Mouse (Mus musculus): ENCODE measurements around the gene Cxcl9. TPM values are rescaled to one million over a fixed set of nuclear protein-coding genes. Genes with fewer than 3 reads are reported as not detected.

Gene Cxcl9
- polyA plus RNA-seq (2014; fragmentation: Illumina TruSeq; extraction: RNeasy Lipid Tissue Mini Kit (QIAGEN cat#74804); ENCODE audit: low read depth, low replicate concordance): 5.4 TPM

DNA sequence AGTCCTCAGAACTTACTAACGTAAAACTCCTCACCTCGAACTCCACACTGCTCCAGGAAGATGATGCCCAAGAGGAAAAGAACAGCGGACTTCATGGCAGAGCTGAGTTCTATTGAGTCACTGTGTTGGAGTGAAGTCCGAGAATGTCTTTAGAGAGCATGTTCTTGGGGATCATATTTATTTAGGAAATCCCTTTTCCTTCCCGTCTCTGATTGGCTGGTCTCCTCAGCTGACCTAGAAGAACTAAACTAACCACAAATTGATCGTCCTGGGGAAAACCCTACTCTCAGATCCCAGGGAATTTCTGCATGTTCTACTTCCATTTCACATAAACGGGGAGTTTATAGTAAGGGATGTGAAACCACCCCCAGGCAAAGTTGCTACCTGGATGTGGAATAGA, at the start of gene Cxcl9:
TSS of gene Cxcl9 (minus strand) at position 151 of the 400 bp plus-strand sequence.

GRCm38 (mm10) chr5:92348794-92349413, 21.0 kb upstream of the Cxcl9 start, which contains the start of gene Cxcl10:
Cxcl10 (minus strand) TSS chr5:92348889.

DNA sequence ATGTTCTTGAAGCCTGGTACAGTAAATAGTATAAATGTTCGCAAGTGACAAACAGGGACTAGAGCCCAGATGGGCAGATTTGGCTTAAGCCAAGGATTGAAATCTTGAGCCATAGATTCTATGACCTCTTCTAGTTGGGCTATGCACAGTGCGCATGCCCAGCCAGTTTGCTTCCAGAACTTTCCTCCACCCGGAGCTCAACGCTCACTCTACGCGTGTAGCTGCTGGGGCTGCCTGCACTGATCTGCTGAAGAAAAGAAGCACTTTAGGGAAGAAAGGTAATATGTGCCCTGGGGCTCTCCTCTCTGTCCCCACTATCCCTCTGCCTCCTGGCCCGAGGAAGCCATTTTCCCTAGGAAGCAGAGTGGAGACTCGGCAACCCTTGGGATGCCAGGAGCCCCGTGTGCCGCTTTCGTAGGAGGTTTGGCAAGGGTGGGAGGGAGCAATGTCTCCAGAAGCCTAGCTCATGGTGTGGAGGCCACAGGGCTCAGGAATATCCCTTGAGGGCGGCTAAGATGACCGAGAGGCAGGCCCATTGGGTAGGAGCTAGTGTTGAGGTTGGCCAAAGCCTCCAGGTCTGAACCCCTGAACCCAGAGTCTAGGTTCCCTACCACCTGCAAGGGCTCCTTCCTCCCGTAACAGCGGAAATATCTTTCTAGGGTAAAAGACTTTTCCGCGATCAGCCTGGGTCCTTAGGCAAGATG, 3.9 kb upstream of the Cxcl9 start, which contains the start of gene Art3:
TSS of gene Art3 (plus strand) at position 193 of the 704 bp plus-strand sequence.

DNA sequence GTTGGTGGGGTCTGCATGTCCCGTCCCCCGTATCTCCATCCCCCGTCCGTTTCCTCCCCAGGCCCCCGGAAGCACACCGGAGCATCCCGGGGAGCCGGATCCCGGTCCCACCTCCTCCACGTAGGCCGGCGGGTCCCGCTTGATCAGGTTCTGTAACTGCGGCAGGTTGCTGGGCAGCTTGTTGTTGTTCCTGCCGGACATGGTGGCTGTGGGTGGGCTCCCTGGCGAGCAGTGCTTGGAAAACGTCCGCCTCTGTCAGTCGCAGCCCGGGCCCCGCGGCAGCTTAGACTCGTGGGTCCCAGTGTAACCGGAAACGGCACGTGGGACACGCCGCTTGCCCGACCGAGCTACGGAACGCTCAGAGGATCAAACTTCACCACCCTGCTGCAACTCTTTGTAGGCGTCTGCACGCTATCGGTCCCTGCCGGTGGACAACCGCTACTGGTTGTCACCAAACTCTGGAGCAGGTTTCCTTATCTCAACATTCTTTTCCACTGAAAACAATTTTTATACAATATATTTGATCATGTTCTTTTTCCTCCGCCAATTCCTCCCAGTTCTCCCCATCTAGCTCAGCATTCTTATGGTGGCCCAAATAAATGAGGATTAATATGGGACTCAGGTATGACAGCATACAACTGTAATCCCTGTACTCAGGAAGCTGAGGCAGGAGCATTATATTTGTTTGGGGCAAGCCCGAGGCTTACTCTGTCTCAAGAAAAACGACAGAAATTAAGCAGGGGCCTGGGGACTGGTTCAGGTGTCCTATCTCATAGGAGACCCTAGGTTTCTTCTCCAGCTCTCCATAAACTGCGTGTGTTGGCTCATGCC, 18.0 kb downstream of the Cxcl9 start, which contains the start of gene Sdad1:
TSS of gene Sdad1 (minus strand) at position 799 of the 831 bp plus-strand sequence.

DNA sequence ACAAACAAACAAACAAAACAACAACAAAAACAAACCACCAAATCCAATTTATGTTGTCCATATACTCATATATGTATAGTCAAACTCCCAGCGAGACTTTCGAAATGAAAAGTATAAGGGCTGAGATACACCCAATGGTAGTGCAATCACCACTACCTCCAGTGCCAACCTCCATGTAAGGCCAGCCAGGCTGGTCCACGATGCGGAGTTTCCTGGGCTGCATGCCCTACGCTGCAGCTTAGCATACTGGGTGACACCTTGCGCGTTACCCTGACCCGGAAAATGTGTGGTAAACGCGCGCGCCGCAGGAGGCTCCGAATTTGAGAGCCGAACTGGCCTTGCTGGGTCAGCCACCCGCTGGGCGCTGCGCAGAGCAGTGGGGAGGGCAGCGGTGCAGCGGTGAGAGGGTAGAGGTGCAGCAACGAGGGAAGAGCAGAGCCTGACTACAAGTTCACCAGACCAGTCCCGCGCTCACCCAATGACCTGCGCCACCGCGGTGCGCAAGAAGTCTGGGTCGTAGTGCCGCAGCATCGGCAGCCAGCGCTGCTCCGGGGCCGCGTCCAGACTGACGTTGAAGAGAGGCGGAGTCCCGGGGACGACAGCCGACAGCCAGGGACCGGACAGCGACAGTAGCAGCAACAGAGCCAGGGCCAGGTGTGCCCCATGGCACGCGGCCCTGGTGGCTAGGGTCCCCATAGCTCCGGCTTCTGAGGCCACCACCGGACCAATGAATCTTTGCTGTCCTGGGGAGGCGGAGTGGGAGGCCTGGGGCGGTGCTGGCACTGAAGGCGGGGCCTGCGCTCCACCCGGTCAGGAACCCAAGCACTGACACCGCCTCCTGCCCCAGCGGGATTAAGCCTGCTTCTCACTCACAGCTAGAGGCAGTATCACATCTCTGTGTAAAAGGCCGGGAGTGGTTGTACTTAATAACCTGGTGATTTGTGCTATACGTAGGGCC, 50.2 kb downstream of the Cxcl9 start, which contains the start of gene Naaa:
TSS of gene Naaa (minus strand) at position 734 of the 958 bp plus-strand sequence.

Other genes starting within 250 kb of the Cxcl9 start
- gene G3bp2, start 244.4 kb downstream of the Cxcl9 start, polyA plus RNA-seq (2014; fragmentation: Illumina TruSeq; extraction: RNeasy Lipid Tissue Mini Kit (QIAGEN cat#74804); ENCODE audit: low read depth, low replicate concordance): 484 TPM
- gene Uso1, start 190.1 kb downstream of the Cxcl9 start, polyA plus RNA-seq (2014; fragmentation: Illumina TruSeq; extraction: RNeasy Lipid Tissue Mini Kit (QIAGEN cat#74804); ENCODE audit: low read depth, low replicate concordance): 237 TPM
- gene U90926, start 112.7 kb downstream of the Cxcl9 start, polyA plus RNA-seq (2014; fragmentation: Illumina TruSeq; extraction: RNeasy Lipid Tissue Mini Kit (QIAGEN cat#74804); ENCODE audit: low read depth, low replicate concordance): not detected
- not detected for gene Ppef2, start 71.8 kb downstream of the Cxcl9 start, polyA plus RNA-seq (2014; fragmentation: Illumina TruSeq; extraction: RNeasy Lipid Tissue Mini Kit (QIAGEN cat#74804); ENCODE audit: low read depth, low replicate concordance)
- 5.3 TPM for gene Naaa, start 49.9 kb downstream of the Cxcl9 start, polyA plus RNA-seq (2014; fragmentation: Illumina TruSeq; extraction: RNeasy Lipid Tissue Mini Kit (QIAGEN cat#74804); ENCODE audit: low read depth, low replicate concordance)
- gene Sdad1, start 17.6 kb downstream of the Cxcl9 start, polyA plus RNA-seq (2014; fragmentation: Illumina TruSeq; extraction: RNeasy Lipid Tissue Mini Kit (QIAGEN cat#74804); ENCODE audit: low read depth, low replicate concordance): 20.0 TPM
- gene Art3, start 3.7 kb upstream of the Cxcl9 start, polyA plus RNA-seq (2014; fragmentation: Illumina TruSeq; extraction: RNeasy Lipid Tissue Mini Kit (QIAGEN cat#74804); ENCODE audit: low read depth, low replicate concordance): 25.2 TPM
- gene Cxcl10, start 20.8 kb upstream of the Cxcl9 start, polyA plus RNA-seq (2014; fragmentation: Illumina TruSeq; extraction: RNeasy Lipid Tissue Mini Kit (QIAGEN cat#74804); ENCODE audit: low read depth, low replicate concordance): 1.7 TPM
- 49.7 TPM for gene Nup54, start 107.1 kb upstream of the Cxcl9 start, polyA plus RNA-seq (2014; fragmentation: Illumina TruSeq; extraction: RNeasy Lipid Tissue Mini Kit (QIAGEN cat#74804); ENCODE audit: low read depth, low replicate concordance)
- 114 TPM for gene Scarb2, start 178.8 kb upstream of the Cxcl9 start, polyA plus RNA-seq (2014; fragmentation: Illumina TruSeq; extraction: RNeasy Lipid Tissue Mini Kit (QIAGEN cat#74804); ENCODE audit: low read depth, low replicate concordance)
- not detected for gene Fam47e, start 227.0 kb upstream of the Cxcl9 start, polyA plus RNA-seq (2014; fragmentation: Illumina TruSeq; extraction: RNeasy Lipid Tissue Mini Kit (QIAGEN cat#74804); ENCODE audit: low read depth, low replicate concordance)

Data from adrenal gland, adult 10 weeks (tissue).